Mouse (Mus musculus) hindbrain, embryonic 15.5 days (tissue): ENCODE data around the gene Mrgpre. TPM values are rescaled to one million over a fixed set of nuclear protein-coding genes. Genes with fewer than 3 reads are reported as not detected.

Source experiments
- ATAC-seq: fragments of 200-750 bp; cut with Nextera tagmentation; 2 replicates; pipeline ENCODE4 v1.8.0; 2017; ENCODE audit warnings: low read depth, moderate number of reproducible peaks, moderate TSS enrichment; ENCODE audit not compliant: low FRiP score
- H3K27ac ChIP-seq: fragments of 300-500 bp; sonication (generic); replicated peaks from 2 replicates; pipeline ENCODE4 v1.5.1; 2015; ENCODE audit warnings: mild to moderate bottlenecking, inconsistent platforms
- H3K27me3 ChIP-seq: fragments of 300-500 bp; sonication (generic); 2 replicates; pipeline ENCODE4 v1.6.1; 2015; ENCODE audit warnings: control low read depth, inconsistent platforms
- H3K36me3 ChIP-seq: fragments of 300-500 bp; sonication (generic); 2 replicates; pipeline ENCODE4 v1.6.1; 2015; ENCODE audit warnings: control low read depth, inconsistent platforms
- H3K4me1 ChIP-seq: fragments of 300-500 bp; sonication (generic); replicated peaks from 2 replicates; pipeline ENCODE4 v1.6.1; 2015; ENCODE audit warnings: control low read depth, inconsistent platforms
- H3K4me2 ChIP-seq: fragments of 300-500 bp; sonication (generic); 2 replicates; pipeline ENCODE4 v1.6.1; 2015; ENCODE audit warnings: moderate library complexity, mild to moderate bottlenecking, inconsistent platforms
- H3K4me3 ChIP-seq: fragments of 300-500 bp; sonication (generic); 2 replicates; pipeline ENCODE4 v1.5.1; 2015; ENCODE audit warnings: mild to moderate bottlenecking, inconsistent platforms
- H3K9ac ChIP-seq: fragments of 300-500 bp; sonication (generic); 2 replicates; pipeline ENCODE4 v1.6.1; 2015; ENCODE audit warnings: inconsistent platforms
- H3K9me3 ChIP-seq: fragments of 300-500 bp; sonication (generic); 2 replicates; pipeline ENCODE4 v1.6.1; 2016; ENCODE audit warnings: control low read depth, inconsistent platforms
- WGBS: fragments of 180-500 bp; shearing (Covaris S2); methylation state at CpG from one replicate; pipeline ENCODE4 v1.1.7; 2015; 5-methylcytosine and 5-hydroxymethylcytosine counted together
- polyA plus RNA-seq: library from polyadenylated mRNA; unstranded; fragments of >200 nt; fragmentation: Nextera tagmentation; extraction: Ambion mirVana; gene quantifications from 2 replicates; pipeline ENCODE4 v1.2.1, GENCODE M21; 2015

The Mrgpre gene
- 7.0 and 11.2 TPM in 2 replicates for polyA plus RNA-seq

DNA sequence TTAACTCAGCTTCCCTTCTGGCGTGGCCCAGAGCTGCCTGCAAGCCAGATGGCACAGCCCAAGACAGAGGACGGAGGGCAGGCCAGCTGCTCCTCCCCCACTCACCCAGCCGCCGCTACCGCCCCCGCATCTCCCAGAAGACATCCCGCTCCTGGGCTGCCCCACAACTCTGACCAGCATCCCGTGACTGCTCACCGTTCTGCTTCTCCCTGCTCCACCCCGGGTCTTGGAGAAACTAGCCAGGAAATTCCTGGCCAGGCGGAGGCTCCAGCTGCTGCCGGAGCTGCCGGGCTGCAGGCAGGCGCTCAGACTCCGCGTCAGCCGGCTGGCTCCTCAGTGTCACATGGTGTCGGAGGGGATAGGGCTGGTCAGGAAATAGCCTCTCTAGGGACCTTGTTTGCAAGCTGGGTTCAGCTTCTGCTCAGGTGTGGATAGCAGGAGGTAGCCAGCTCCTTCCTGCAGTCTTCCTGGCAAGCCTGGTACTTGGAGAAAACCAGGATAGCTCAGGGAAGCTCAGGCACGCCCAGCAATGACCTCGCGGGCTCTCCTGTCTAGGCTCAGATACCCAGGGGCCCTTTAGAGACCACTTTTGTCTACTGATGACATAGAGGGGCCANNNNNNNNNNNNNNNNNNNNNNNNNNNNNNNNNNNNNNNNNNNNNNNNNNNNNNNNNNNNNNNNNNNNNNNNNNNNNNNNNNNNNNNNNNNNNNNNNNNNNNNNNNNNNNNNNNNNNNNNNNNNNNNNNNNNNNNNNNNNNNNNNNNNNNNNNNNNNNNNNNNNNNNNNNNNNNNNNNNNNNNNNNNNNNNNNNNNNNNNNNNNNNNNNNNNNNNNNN is at the start of gene Mrgpre:
Gene Mrgpre (minus strand): TSS at position 505 of the 834 bp plus-strand sequence.
- Histone ChIP-seq H3K27me3 (no peaks in the 10 kb centered on the region), H3K9me3 (no peaks in the 10 kb centered on the region), H3K27ac (peak within 1 kb of the TSS; percentile 79), H3K9ac (peak within 1 kb of the TSS; percentile 76), H3K36me3 (peaks cover 3% of the 10 kb centered on the region; the same call in 1 of the 2 replicates), H3K4me2 (peak within 1 kb of the TSS; percentile 87), H3K4me3 (peak within 1 kb of the TSS; percentile 55), H3K4me1 (peaks cover 28% of the 10 kb centered on the region)
- ATAC-seq = peak; percentile 88
- WGBS = under 1% methylated on average over 21 of the region's 21 CpGs

DNA sequence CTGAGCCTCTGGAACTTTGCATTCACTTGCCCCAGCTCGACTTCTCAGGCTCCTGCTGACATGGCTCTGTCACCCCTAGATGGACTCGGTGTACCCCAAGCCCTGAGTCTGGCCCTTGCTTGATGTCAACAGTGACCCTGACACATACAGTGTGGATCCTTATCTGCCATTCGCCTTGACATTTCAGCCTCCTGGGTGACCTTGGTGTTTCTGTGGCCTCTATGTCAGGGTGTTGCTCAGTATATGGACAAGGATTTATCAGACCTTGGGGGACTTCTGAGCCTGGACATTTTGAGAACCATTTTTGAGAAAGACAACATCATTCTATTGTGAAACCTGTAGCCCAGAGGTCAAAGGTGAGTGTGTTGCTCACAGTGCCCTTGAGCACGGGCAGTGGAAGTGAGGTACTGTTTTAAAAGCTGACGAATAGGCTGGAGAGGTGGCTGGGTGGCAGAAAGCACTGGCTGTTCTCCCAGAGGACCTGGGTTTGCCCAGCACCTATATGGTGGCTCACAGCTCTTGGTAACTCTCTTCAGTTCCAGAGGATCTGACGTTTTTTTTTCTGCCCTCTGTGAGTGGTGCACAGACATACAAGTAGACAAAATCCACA is 49.4 kb upstream of the Mrgpre start:
- 83% methylated on average over 6 of the region's 6 CpGs for WGBS
- Histone ChIP-seq H3K36me3 (peaks cover 18% of the 10 kb centered on the region), H3K9ac (no peak overlapping the region), H3K27ac (no peak overlapping the region), H3K27me3 (no peaks in the 10 kb centered on the region), H3K4me2 (no peak overlapping the region), H3K9me3 (no peaks in the 10 kb centered on the region), H3K4me3 (no peak overlapping the region), H3K4me1 (peaks cover 65% of the 10 kb centered on the region)
- no peak for ATAC-seq

- Histone ChIP-seq H3K9ac (no peak overlapping the region), H3K27me3 (no peaks in the 10 kb centered on the region), H3K4me2 (peak overlapping the region; percentile 82), H3K4me3 (no peak overlapping the region), H3K36me3 (peaks cover 7% of the 10 kb centered on the region; the same call in 1 of the 2 replicates), H3K9me3 (no peaks in the 10 kb centered on the region), H3K4me1 (peaks cover 65% of the 10 kb centered on the region), H3K27ac (no peak overlapping the region)
- 96% methylated on average over 2 of the region's 2 CpGs for WGBS
- ATAC-seq = no peak
Observed at GRCm38 (mm10) chr7:143832611-143833010, 48.3 kb upstream of the Mrgpre start.

DNA sequence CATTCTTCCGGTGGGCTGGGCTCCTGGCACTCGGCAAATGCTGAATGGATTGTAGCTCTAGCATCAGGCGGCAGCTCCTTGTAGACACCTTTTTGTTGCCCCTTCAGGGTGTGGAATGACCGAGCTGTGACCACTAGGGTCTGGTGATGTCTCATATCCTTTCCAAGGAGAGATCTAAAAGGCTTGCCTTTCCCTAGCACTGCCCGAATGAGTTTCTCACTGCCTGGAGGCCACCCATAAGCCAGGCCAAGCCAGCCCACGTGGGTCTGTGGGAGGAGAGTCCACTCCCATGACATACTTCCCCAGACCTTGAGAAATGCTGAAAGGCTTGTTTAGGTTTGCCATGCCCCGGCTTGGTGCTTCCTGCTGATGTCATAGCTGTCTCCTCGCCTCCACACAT is 47.9 kb upstream of the Mrgpre start:
- 83% methylated on average over 8 of the region's 8 CpGs for WGBS
- H3K4me1 ChIP-seq = peaks cover 65% of the 10 kb centered on the region
- H3K36me3 ChIP-seq = peaks cover 3% of the 10 kb centered on the region; the same call in 1 of the 2 replicates
- 0 out of 2 replicates have a peak overlapping the region, but pooled peaks have one; percentile 5 for H3K9ac ChIP-seq
- no peaks in the 10 kb centered on the region for H3K9me3 ChIP-seq
- H3K27ac ChIP-seq = no peak overlapping the region
- H3K4me3 ChIP-seq = peak overlapping the region; percentile 61
- no peak for ATAC-seq
- no peaks in the 10 kb centered on the region for H3K27me3 ChIP-seq
- peak overlapping the region; percentile 82 for H3K4me2 ChIP-seq

GRCm38 (mm10) chr7:143830399-143830798 is 46.1 kb upstream of the Mrgpre start:
- peak; percentile 9 for ATAC-seq
- 6% methylated on average over 6 of the region's 6 CpGs for WGBS
- H3K4me1 ChIP-seq = peaks cover 56% of the 10 kb centered on the region

GRCm38 (mm10) chr7:143829504-143830331 is 45.4 kb upstream of the Mrgpre start:
- Histone ChIP-seq H3K27ac (peak overlapping the region; percentile 96), H3K27me3 (no peaks in the 10 kb centered on the region), H3K36me3 (no peaks in the 10 kb centered on the region), H3K4me2 (peak overlapping the region; percentile 82), H3K9ac (peak overlapping the region; percentile 73), H3K4me1 (peaks cover 49% of the 10 kb centered on the region), H3K4me3 (peak overlapping the region; percentile 61), H3K9me3 (no peaks in the 10 kb centered on the region)
- WGBS = under 1% methylated on average over 37 of the region's 37 CpGs
- peak; percentile 98 for ATAC-seq

More at GRCm38 (mm10) chr7:143830399-143830798, 46.1 kb upstream of the Mrgpre start:
- H3K36me3 ChIP-seq = no peaks in the 10 kb centered on the region
- H3K9ac ChIP-seq = peak overlapping the region; percentile 73
- H3K27me3 ChIP-seq = no peaks in the 10 kb centered on the region
- H3K9me3 ChIP-seq = no peaks in the 10 kb centered on the region
- H3K27ac ChIP-seq = peak overlapping the region; percentile 96
- peak overlapping the region; percentile 82 for H3K4me2 ChIP-seq
- H3K4me3 ChIP-seq = peak overlapping the region; percentile 61

DNA sequence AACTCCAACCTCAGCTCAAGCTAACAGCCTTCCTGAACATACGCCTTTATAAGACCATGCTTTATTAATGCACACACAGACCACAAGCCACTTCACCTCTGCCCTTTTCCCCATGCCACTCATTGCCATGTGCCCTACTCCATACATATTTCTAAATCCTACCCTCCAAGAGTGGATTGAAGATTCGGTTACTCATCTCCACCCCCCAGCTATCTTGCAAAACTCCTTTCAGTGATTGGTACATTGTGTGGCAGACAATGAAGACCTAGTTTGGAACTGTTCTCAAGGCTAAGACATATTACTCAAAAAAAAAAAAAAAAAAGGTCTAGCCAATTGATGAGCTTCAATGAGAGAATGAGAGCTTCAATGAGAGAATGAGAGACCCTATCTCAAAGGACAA is 42.7 kb upstream of the Mrgpre start:
- no peaks in the 10 kb centered on the region for H3K36me3 ChIP-seq
- no peak overlapping the region for H3K4me3 ChIP-seq
- no peak for ATAC-seq
- H3K27me3 ChIP-seq = no peaks in the 10 kb centered on the region
- no peak overlapping the region for H3K9ac ChIP-seq
- H3K4me1 ChIP-seq = peaks cover 31% of the 10 kb centered on the region
- WGBS = 89% methylated on average over 2 of the region's 2 CpGs
- no peak overlapping the region for H3K4me2 ChIP-seq
- H3K27ac ChIP-seq = no peak overlapping the region
- no peaks in the 10 kb centered on the region for H3K9me3 ChIP-seq

- no peaks in the 10 kb centered on the region for H3K27me3 ChIP-seq
- no peaks in the 10 kb centered on the region for H3K9me3 ChIP-seq
- H3K4me2 ChIP-seq = peak overlapping the region; percentile 70
- peak overlapping the region; percentile 57 for H3K4me3 ChIP-seq
- peak overlapping the region; percentile 34 for H3K9ac ChIP-seq
- peak; percentile 35; the same call in 1 of the 2 replicates for ATAC-seq
- WGBS = 80% methylated on average over 4 of the region's 4 CpGs
- peak overlapping the region; percentile 82 for H3K27ac ChIP-seq
- H3K36me3 ChIP-seq = 0 out of 2 replicates have a peak, but pooled peaks cover 3% of the 10 kb centered on the region
- H3K4me1 ChIP-seq = peaks cover 16% of the 10 kb centered on the region
Observed at GRCm38 (mm10) chr7:143823266-143823605, 38.9 kb upstream of the Mrgpre start.

GRCm38 (mm10) chr7:143822375-143823265 is 38.3 kb upstream of the Mrgpre start, which contains the start of the genes Nadsyn1 and Dhcr7:
Gene Nadsyn1, minus strand, starts transcription at chr7:143822849.
Gene Dhcr7, plus strand, starts transcription at chr7:143823145.
- H3K9me3 ChIP-seq = no peaks in the 10 kb centered on the region
- peak within 1 kb of the TSS; percentile 82 for H3K27ac ChIP-seq
- under 1% methylated on average over 40 of the region's 40 CpGs for WGBS
- no peaks in the 10 kb centered on the region for H3K27me3 ChIP-seq
- peak within 1 kb of the TSS; percentile 73 for H3K9ac ChIP-seq
- H3K4me1 ChIP-seq = peaks cover 16% of the 10 kb centered on the region
- ATAC-seq = peak; percentile 98
- 0 out of 2 replicates have a peak, but pooled peaks cover 3% of the 10 kb centered on the region for H3K36me3 ChIP-seq
- H3K4me2 ChIP-seq = peak within 1 kb of the TSS; percentile 70
- peak within 1 kb of the TSS; percentile 57 for H3K4me3 ChIP-seq

GRCm38 (mm10) chr7:143821241-143821640 is 36.9 kb upstream of the Mrgpre start:
- 0 out of 2 replicates have a peak, but pooled peaks cover 3% of the 10 kb centered on the region for H3K36me3 ChIP-seq
- H3K4me3 ChIP-seq = no peak overlapping the region
- no peaks in the 10 kb centered on the region for H3K9me3 ChIP-seq
- no peak overlapping the region for H3K4me2 ChIP-seq
- peaks cover 16% of the 10 kb centered on the region for H3K4me1 ChIP-seq
- no peak overlapping the region for H3K27ac ChIP-seq
- no peaks in the 10 kb centered on the region for H3K27me3 ChIP-seq
- ATAC-seq = no peak
- WGBS = 85% methylated on average over 2 of the region's 2 CpGs
- H3K9ac ChIP-seq = no peak overlapping the region

GRCm38 (mm10) chr7:143819201-143819600 is 34.9 kb upstream of the Mrgpre start:
- 84% methylated on average over 4 of the region's 4 CpGs for WGBS
- Histone ChIP-seq H3K4me1 (peaks cover 16% of the 10 kb centered on the region), H3K4me2 (no peak overlapping the region), H3K27me3 (no peaks in the 10 kb centered on the region), H3K9me3 (no peaks in the 10 kb centered on the region), H3K4me3 (no peak overlapping the region), H3K9ac (no peak overlapping the region), H3K36me3 (peaks cover 13% of the 10 kb centered on the region; the same call in 1 of the 2 replicates), H3K27ac (no peak overlapping the region)
- ATAC-seq = no peak
